ENCODE assay signal across 10 mouse cellular contexts in genomic region chr10:80356737-80357136, GRCm38 (mm10). TPM values are rescaled to one million over a fixed set of nuclear protein-coding genes. Genes with fewer than 3 reads are reported as not detected.
A peak's percentile ranks its signal among the peaks of the same experiment; 100 is the strongest.
DNase-seq lines count a peak whose midpoint lies in the region; ATAC-seq and TF ChIP-seq lines count a peak whose summit lies in the region.
"Had no signal": no experiment of that assay in that cellular context is flagged by ENCODE, and none has a peak within 500 bp of the region (broad histone marks: within the 10 kb centered on the region; RNA-seq: fewer than 3 reads in every experiment).

No protein-coding gene starts in this region.

- no peak for TF ChIP-seq EP300 in lung, postnatal 0 days (IDR thresholded peaks at IDR 0.05)

- H3K4me2 ChIP-seq in lung, postnatal 0 days (replicated peaks; ENCODE audit: low read depth, low read length), result peak overlapping the region; percentile 19
- H3K4me2 ChIP-seq in limb, embryonic 13.5 days (replicated peaks), result peak overlapping the region; percentile 76
- H3K4me2 ChIP-seq in stomach, embryonic 16.5 days (ENCODE audit: low read depth, low read length), result peak overlapping the region; percentile 49

- H3K36me3 ChIP-seq in lung, postnatal 0 days (ENCODE audit: insufficient read depth, low read length), result no peaks in the 10 kb centered on the region
- H3K36me3 ChIP-seq in limb, embryonic 13.5 days, result no peaks in the 10 kb centered on the region
- no peaks in the 10 kb centered on the region for H3K36me3 ChIP-seq in stomach, embryonic 16.5 days (ENCODE audit: control insufficient read depth, insufficient read depth, low read length)

- H3K9ac ChIP-seq in lung, postnatal 0 days (replicated peaks; ENCODE audit: low read depth), result no peak overlapping the region
- peak overlapping the region; percentile 46 for H3K9ac ChIP-seq in limb, embryonic 13.5 days
- 0 out of 2 replicates have a peak overlapping the region, but pooled peaks have one; percentile 7 for H3K9ac ChIP-seq in stomach, embryonic 16.5 days (ENCODE audit: low read length)

- peaks cover 41% of the 10 kb centered on the region for H3K27me3 ChIP-seq in lung, postnatal 0 days (replicated peaks; ENCODE audit: insufficient read depth, low read length)
- H3K27me3 ChIP-seq in limb, embryonic 13.5 days, result peaks cover 96% of the 10 kb centered on the region
- H3K27me3 ChIP-seq in stomach, embryonic 16.5 days (ENCODE audit: control insufficient read depth, insufficient read depth, low read length), result peaks cover 55% of the 10 kb centered on the region

- H3K4me3 ChIP-seq in lung, postnatal 0 days (ENCODE audit: low read depth, low read length), result no peak overlapping the region; the same call in 1 of the 2 replicates
- H3K4me3 ChIP-seq in limb, embryonic 13.5 days, result peak overlapping the region; percentile 44
- H3K4me3 ChIP-seq in stomach, embryonic 16.5 days (replicated peaks; ENCODE audit: low read length), result peak overlapping the region; percentile 21

- no peaks in the 10 kb centered on the region for H3K4me1 ChIP-seq in lung, postnatal 0 days (ENCODE audit: insufficient read depth, low read depth, low read length)
- H3K4me1 ChIP-seq in limb, embryonic 13.5 days, result peaks cover 22% of the 10 kb centered on the region
- H3K4me1 ChIP-seq in stomach, embryonic 16.5 days (ENCODE audit: control insufficient read depth, insufficient read depth, low read length), result peaks cover 22% of the 10 kb centered on the region

- no peak for TF ChIP-seq CTCF in lung, postnatal 0 days (IDR thresholded peaks at IDR 0.05)

- no peak for DNase-seq in frontal cortex, postnatal 25 days (ENCODE audit: low spot score in 2 of 2)
- DNase-seq in lung, postnatal 0 days (ENCODE audit: low spot score), result no peak
- DNase-seq in lung, postnatal 14 days, result no peak
- no peak for DNase-seq in left cerebral cortex, adult 8-10 months (ENCODE audit: low spot score in 2 of 2)
- no peak for DNase-seq in spleen, adult 12 weeks (ENCODE audit: low spot score)
- DNase-seq: lung, adult 18-20 months had no signal

- peak; percentile 28; the same call in 1 of the 2 replicates for ATAC-seq in frontal cortex, adult (ENCODE audit: low TSS enrichment)
- no peak for ATAC-seq in lung, postnatal 0 days
- no peak for ATAC-seq in limb, embryonic 13.5 days (ENCODE audit: low FRiP score, low read depth)
- no peak for ATAC-seq in stomach, embryonic 16.5 days (ENCODE audit: insufficient read depth, low FRiP score)

- 3% methylated on average over 33 of the region's 34 CpGs for WGBS in lung, postnatal 0 days
- 1% methylated on average over 34 of the region's 34 CpGs for WGBS in limb, embryonic 13.5 days
- WGBS in stomach, embryonic 16.5 days, result 3% methylated on average over 34 of the region's 34 CpGs

- no peaks in the 10 kb centered on the region for H3K9me3 ChIP-seq in lung, postnatal 0 days (ENCODE audit: low read length)
- H3K9me3 ChIP-seq in limb, embryonic 13.5 days, result no peaks in the 10 kb centered on the region
- no peaks in the 10 kb centered on the region for H3K9me3 ChIP-seq in stomach, embryonic 16.5 days (replicated peaks; ENCODE audit: control insufficient read depth, low read length)

- no peak overlapping the region for H3K27ac ChIP-seq in lung, postnatal 0 days (ENCODE audit: low read length)
- H3K27ac ChIP-seq in limb, embryonic 13.5 days, result no peak overlapping the region
- H3K27ac ChIP-seq in stomach, embryonic 16.5 days (ENCODE audit: low read length), result no peak overlapping the region

RNA-seq across cellular contexts. Expression of gene Plk5, which starts 0.5 kb away (rescaled TPM):
- polyA plus RNA-seq in lung, postnatal 0 days (2015; fragmentation: Nextera tagmentation; extraction: Ambion mirVana), result 1.00 and 1.0 TPM in 2 replicates
- 1.2 and 2.2 TPM in 2 replicates for polyA plus RNA-seq in limb, embryonic 13.5 days (2015; fragmentation: Nextera tagmentation; extraction: Ambion mirVana)
- 0.14 and 0.61 TPM in 2 replicates for polyA plus RNA-seq in stomach, embryonic 16.5 days (2015; fragmentation: Nextera tagmentation; extraction: Ambion mirVana)
- 10 to 100 TPM; 27.8 to 29.4 (median 28.7) TPM for total RNA-seq in left cerebral cortex, adult 8-10 months (2022)
- total RNA-seq: hematopoietic stem cell, adult 5-6 weeks had no signal

RNA-seq across cellular contexts. Expression of gene Adamtsl5, which starts 8.5 kb away (rescaled TPM):
- polyA plus RNA-seq in lung, postnatal 0 days (2015; fragmentation: Nextera tagmentation; extraction: Ambion mirVana), result 6.4 and 7.3 TPM in 2 replicates
- polyA plus RNA-seq in limb, embryonic 13.5 days (2015; fragmentation: Nextera tagmentation; extraction: Ambion mirVana), result 2.0 and 2.4 TPM in 2 replicates
- 22.0 and 24.0 TPM in 2 replicates for polyA plus RNA-seq in stomach, embryonic 16.5 days (2015; fragmentation: Nextera tagmentation; extraction: Ambion mirVana)
- total RNA-seq in left cerebral cortex, adult 8-10 months (2022), result 10 to 100 TPM; 10.7 to 12.1 (median 11.5) TPM

RNA-seq across cellular contexts. Expression of gene Reep6, which starts 27.0 kb away (rescaled TPM):
- 15.4 and 17.6 TPM in 2 replicates for polyA plus RNA-seq in lung, postnatal 0 days (2015; fragmentation: Nextera tagmentation; extraction: Ambion mirVana)
- polyA plus RNA-seq in limb, embryonic 13.5 days (2015; fragmentation: Nextera tagmentation; extraction: Ambion mirVana), result 6.1 and 6.3 TPM in 2 replicates
- 45.2 and 51.1 TPM in 2 replicates for polyA plus RNA-seq in stomach, embryonic 16.5 days (2015; fragmentation: Nextera tagmentation; extraction: Ambion mirVana)
- total RNA-seq in left cerebral cortex, adult 8-10 months (2022), result 10 to 100 TPM; 12.0 to 14.8 (median 13.6) TPM

RNA-seq across cellular contexts. Expression of gene Pcsk4, which starts 27.4 kb away (rescaled TPM):
- polyA plus RNA-seq in lung, postnatal 0 days (2015; fragmentation: Nextera tagmentation; extraction: Ambion mirVana), result 3.4 and 3.7 TPM in 2 replicates
- 4.8 and 6.5 TPM in 2 replicates for polyA plus RNA-seq in limb, embryonic 13.5 days (2015; fragmentation: Nextera tagmentation; extraction: Ambion mirVana)
- 3.7 and 4.4 TPM in 2 replicates for polyA plus RNA-seq in stomach, embryonic 16.5 days (2015; fragmentation: Nextera tagmentation; extraction: Ambion mirVana)
- total RNA-seq in left cerebral cortex, adult 8-10 months (2022), result 10 to 100 TPM in 1 of 4 experiments, 1 to 10 TPM in 3; 6.7 to 10.2 (median 8.3) TPM

RNA-seq across cellular contexts. Expression of gene Mex3d, which starts 30.7 kb away (rescaled TPM):
- 6.0 and 6.3 TPM in 2 replicates for polyA plus RNA-seq in lung, postnatal 0 days (2015; fragmentation: Nextera tagmentation; extraction: Ambion mirVana)
- 9.2 and 9.5 TPM in 2 replicates for polyA plus RNA-seq in limb, embryonic 13.5 days (2015; fragmentation: Nextera tagmentation; extraction: Ambion mirVana)
- polyA plus RNA-seq in stomach, embryonic 16.5 days (2015; fragmentation: Nextera tagmentation; extraction: Ambion mirVana), result 3.0 and 4.1 TPM in 2 replicates
- total RNA-seq in left cerebral cortex, adult 8-10 months (2022), result 10 to 100 TPM; 18.9 to 20.3 (median 19.6) TPM

Comparison
In these comparisons a context has a peak if more than half of its experiments do, and no peak if none do; other contexts are left out.
1. H3K4me2 ChIP-seq: peak in every context shown above with its lines; median percentile 76 in limb, embryonic 13.5 days; 49 in stomach, embryonic 16.5 days; 19 in lung, postnatal 0 days.